Mouse (Mus musculus) CH12F3 (cell line): ENCODE measurements around the gene Gm12248.
"Not testable (repeated sequence)": the region's sequence is repeated elsewhere in the genome, so short reads cannot be mapped to it uniquely, and the experiment has no call there.

Source experiments
- in situ Hi-C: fragments of 300-500 bp; cut with MboI; formaldehyde crosslinking; loops from 2 replicates; pipeline ENCODE4 v1.14.3; 2020; ENCODE audit warnings: low sequenced_read_pairs

Gene Gm12248

DNA sequence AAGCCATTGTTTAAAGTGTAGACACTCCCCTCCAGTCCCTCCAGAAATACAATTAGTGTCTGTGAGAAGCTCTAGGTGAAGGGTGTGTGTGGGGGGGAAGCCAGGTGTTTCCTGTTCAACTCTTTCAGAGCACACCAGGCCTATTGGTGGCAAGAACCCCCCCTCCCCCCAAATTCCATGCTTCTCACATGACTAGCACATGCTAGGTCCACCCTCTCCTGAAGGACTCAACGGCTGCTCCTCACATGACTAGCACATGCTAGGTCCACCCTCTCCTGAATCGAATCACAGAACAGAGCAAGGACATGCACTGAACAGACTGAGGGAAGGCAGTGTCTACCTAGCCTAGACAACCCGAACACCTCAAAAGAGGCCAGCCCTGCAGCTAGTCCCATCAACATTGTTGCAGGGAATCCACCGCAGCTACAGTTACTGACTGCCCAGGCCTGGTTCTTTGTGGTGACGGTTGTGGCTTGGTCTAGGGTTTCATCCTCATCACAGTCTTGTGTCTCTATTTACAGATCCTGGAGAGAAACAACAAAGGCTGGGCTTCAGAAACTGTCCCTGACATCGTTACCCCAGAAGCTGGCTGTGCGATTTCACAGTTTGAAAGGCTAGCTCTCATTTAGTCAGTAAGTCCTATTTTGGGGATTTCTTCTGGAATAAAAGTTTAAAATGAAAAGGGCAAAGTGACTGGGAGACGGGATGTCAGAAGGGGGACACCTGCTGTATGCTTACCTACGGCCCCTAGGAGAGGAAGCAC is 9.8 kb upstream of the Gm12248 start:
- in situ Hi-C loops: no loop called here

DNA sequence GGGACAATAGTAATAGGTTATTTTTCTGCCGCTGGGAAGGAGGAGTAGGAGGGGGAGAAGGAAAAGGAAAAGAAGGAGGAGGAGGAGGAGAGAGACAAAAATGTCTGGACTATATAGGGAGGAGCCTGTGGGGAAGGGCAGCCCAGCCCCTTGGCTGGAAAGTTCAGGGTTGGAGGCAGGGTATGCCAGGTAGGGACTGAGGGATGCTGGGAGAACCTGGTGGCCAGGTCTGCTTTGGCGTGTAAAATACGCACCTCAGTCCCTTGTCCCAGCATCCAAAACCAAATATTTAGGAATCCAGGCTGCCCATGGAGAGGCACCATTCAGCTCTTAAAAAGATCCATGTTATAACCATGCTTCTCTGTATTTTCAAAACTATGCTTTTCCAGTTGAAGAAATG is 9.2 kb upstream of the Gm12248 start:
- in situ Hi-C loops: no loop called here

DNA sequence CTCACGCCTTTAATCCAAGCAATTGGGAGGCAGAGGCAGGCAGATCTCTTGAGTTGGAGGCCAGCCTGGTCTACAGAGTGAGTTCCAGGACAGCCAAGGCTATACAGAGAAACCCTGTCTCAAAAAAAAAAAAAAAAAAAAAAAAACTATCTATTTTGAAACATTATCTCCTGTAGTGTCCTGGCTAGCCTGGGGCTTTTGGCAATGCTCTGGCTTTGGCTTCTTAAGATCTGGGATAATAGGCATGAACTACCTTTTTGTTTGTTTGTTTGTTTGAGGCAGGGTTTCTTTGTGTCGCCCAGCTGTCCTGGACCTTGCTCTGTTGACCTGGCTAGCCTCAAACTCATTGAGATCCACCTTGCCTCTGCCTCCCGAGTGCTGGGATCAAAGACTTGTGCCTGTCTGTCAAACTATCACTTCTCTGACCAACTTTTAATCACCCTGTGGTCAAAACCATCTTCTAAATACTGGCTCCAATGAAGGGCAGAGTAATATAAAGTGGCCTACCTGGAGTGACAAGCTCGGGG is 8.3 kb upstream of the Gm12248 start:
- in situ Hi-C loops: no loop called here

GRCm38 (mm10) chr11:58100006-58100405 is 7.1 kb upstream of the Gm12248 start:
- in situ Hi-C loops: no loop called here

GRCm38 (mm10) chr11:58098366-58098720 is 5.4 kb upstream of the Gm12248 start:
- in situ Hi-C loops: not testable (repeated sequence)

- in situ Hi-C loops: no loop called here
Measured at GRCm38 (mm10) chr11:58097621-58098365, 4.9 kb upstream of the Gm12248 start.

DNA sequence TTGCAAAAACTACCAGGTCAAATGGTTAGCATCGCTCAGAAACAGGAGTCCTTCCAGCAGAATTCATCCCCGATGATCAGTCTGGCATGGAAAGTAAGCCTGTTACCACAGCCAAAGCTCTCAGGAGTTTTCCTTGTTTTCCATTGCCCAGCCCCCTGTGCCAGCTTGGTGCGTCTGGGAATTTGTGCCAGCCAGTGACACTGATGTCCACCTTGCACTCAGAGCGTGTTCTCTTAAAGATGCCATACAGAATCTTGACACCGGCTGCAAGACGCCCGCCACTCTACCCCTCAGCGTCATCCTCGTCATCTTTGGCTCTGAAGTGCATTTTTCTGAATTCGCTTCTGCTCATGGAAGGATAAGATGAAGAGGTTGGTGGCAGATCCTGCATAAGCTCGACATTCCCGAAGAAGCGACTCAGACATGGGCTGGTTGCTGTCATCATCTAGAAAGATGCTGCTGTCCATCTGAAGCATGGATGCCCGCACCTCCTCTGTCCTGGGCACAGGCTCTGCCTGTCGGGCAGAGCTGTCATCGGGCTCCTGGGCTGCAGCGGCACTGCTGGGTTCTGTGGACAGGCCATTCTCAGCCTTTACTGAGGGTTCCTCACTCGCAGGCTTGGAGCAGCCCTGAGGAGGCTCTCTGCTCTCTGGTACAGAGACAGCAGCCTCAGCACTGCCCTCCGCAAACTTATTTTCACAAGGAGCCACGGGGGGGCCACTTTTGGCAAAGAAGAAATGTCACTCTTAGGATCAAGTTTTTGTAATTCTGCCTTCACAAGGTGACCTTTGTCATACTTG is 4.1 kb upstream of the Gm12248 start:
- in situ Hi-C loops: no loop called here

- in situ Hi-C loops: no loop called here
Measured at GRCm38 (mm10) chr11:58096160-58096559, 3.2 kb upstream of the Gm12248 start.

- in situ Hi-C loops: no loop called here
Measured at GRCm38 (mm10) chr11:58095561-58095960, 2.6 kb upstream of the Gm12248 start.

GRCm38 (mm10) chr11:58094766-58095165 is 1.8 kb upstream of the Gm12248 start:
- in situ Hi-C loops: no loop called here

- in situ Hi-C loops: no loop called here
Measured at GRCm38 (mm10) chr11:58092541-58092940, 393 bp downstream of the Gm12248 start.

DNA sequence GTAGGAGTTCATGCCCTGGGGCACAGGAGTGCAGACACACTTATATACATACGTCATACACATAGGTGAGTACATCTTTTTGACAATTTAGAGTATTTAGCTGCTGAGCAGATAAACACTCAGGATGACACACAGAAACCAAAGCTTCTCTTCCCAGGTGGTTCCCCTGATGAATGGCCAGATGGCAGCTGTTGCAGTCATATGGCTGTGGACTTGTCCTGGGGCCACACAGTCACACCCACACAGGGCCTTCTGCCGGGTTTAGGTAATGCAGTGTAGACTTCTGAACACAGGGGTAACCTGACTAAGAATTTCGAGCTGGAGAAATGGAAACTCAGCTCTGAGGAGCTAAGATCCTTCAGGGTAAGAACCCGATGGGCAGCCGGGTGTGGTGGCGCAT is 11.2 kb downstream of the Gm12248 start:
- in situ Hi-C loops: no loop called here

DNA sequence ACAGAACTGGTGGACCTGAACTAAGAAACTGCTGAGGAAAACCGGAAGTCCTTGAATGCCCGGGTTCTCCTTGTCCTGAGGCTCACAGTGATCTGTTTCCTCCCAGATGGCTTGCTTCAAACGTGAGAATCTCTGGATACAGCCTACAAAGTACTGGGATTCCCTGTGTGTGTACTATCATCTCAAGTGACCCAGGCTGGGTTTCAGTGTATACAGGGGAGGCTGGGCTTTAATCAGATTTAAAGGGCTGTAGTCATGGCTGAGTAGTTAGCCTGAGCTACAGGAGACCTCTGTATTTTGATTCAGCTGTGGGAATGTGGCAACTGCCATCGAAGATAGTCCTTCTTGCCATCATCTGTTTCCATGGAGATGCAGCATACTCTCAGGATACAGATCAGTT is 15.7 kb downstream of the Gm12248 start:
- in situ Hi-C loops: no loop called here

GRCm38 (mm10) chr11:58072978-58073377 is 20.0 kb downstream of the Gm12248 start:
- in situ Hi-C loops: loop anchor here (25.0 kb wide), 1 partner anchor 261 kb away; the partner anchor contains the start of gene Sap30l

GRCm38 (mm10) chr11:58065025-58065424 is 27.9 kb downstream of the Gm12248 start:
- in situ Hi-C loops: loop anchor here (10.0 to 25.0 kb wide), 2 partner anchors 110 to 253 kb away; partner anchors contain the start of gene Sap30l

GRCm38 (mm10) chr11:58062586-58062985 is 30.3 kb downstream of the Gm12248 start:
- in situ Hi-C loops: loop anchor here (10.0 to 25.0 kb wide), 2 partner anchors 108 to 250 kb away; partner anchors contain the start of gene Sap30l

GRCm38 (mm10) chr11:58061218-58061617 is 31.7 kb downstream of the Gm12248 start:
- in situ Hi-C loops: loop anchor here (10.0 to 25.0 kb wide), 2 partner anchors 106 to 249 kb away; partner anchors contain the start of gene Sap30l

- in situ Hi-C loops: loop anchor here (10.0 to 25.0 kb wide), 2 partner anchors 105 to 247 kb away; partner anchors contain the start of gene Sap30l
Measured at GRCm38 (mm10) chr11:58059752-58060151, 33.2 kb downstream of the Gm12248 start.

DNA sequence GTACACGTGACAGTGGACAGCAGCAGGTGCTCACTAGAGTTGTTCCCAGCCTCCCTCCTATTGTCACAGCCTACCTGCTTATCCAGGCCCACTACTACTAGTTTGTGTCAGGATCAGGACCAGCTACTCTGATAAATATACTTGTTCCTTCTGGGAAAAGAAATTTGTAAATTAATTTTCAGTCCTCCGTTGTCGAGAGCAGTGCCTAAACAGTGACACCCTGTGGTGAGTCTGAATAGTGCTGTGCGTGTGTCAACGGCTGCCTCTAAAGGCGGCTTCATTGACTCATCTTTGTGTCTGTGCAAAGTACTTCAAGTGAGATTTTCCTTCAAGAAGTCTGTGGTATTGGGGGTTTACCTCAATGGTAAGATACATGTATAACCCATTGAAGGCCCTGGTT is 35.5 kb downstream of the Gm12248 start:
- in situ Hi-C loops: loop anchor here (25.0 kb wide), 1 partner anchor 245 kb away; the partner anchor contains the start of gene Sap30l

DNA sequence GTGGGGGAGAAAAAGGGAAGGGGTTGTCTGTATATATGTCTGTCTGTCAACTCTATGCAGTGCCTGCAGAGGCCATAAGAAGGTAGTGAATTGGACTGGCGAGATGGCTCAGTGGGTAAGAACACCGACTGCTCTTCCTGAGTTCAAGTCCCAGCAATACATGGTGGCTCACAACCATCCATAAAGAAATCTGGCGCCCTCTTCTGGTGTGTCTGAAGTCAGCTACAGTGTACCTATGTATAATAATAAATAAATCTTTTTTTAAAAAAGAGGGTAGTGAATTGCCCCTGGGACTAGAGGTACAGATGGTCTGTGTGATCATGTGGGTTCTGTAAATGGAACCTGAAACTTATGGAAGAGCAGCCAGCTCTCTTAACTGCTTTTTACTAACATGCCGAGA is 46.5 kb downstream of the Gm12248 start:
- in situ Hi-C loops: no loop called here
